Mouse (Mus musculus): ENCODE results near the gene Tmem209. TPM values are rescaled to one million over a fixed set of nuclear protein-coding genes. Genes with fewer than 3 reads are reported as not detected.

Gene Tmem209
- total RNA-seq, 2 experiments from 2014 or later: 36.1 to 36.9 TPM

GRCm38 (mm10) chr6:30465586-30465985 is 44.0 kb downstream of the Tmem209 start:
- no peak for DNase-seq (ENCODE audit: low spot score in 2 of 2)

- DNase-seq (ENCODE audit: low spot score in 2 of 2): no peak
Measured at GRCm38 (mm10) chr6:30462822-30463221, 46.8 kb downstream of the Tmem209 start.

GRCm38 (mm10) chr6:30461755-30462344 is 47.7 kb downstream of the Tmem209 start:
- DNase-seq (ENCODE audit: low spot score in 2 of 2): no peak

- DNase-seq (ENCODE audit: low spot score in 2 of 2): no peak
Measured at GRCm38 (mm10) chr6:30460750-30461446, 48.7 kb downstream of the Tmem209 start.

- peak; percentile 65 to 72 for DNase-seq (ENCODE audit: low spot score in 2 of 2)
Measured at GRCm38 (mm10) chr6:30459811-30460749, 49.5 kb downstream of the Tmem209 start.

- DNase-seq (ENCODE audit: low spot score in 2 of 2): no peak
Measured at GRCm38 (mm10) chr6:30459056-30459747, 50.4 kb downstream of the Tmem209 start.

GRCm38 (mm10) chr6:30458626-30459025 is 51.0 kb downstream of the Tmem209 start:
- DNase-seq (ENCODE audit: low spot score in 2 of 2): no peak

- no peak for DNase-seq (ENCODE audit: low spot score in 2 of 2)
Measured at GRCm38 (mm10) chr6:30456991-30457390, 52.6 kb downstream of the Tmem209 start.

- DNase-seq (ENCODE audit: low spot score in 2 of 2): no peak
Measured at GRCm38 (mm10) chr6:30439576-30439975, 70.0 kb downstream of the Tmem209 start.

- DNase-seq (ENCODE audit: low spot score in 2 of 2): no peak
Measured at GRCm38 (mm10) chr6:30437054-30437453, 72.5 kb downstream of the Tmem209 start.

- DNase-seq (ENCODE audit: low spot score in 2 of 2): no peak
Measured at GRCm38 (mm10) chr6:30436476-30436875, 73.1 kb downstream of the Tmem209 start.

- no peak for DNase-seq (ENCODE audit: low spot score in 2 of 2)
Measured at GRCm38 (mm10) chr6:30432461-30433192, 77.0 kb downstream of the Tmem209 start.

Other genes starting within 250 kb of the Tmem209 start
- gene Ube2h, start 205.2 kb downstream of the Tmem209 start, total RNA-seq (2021): 100 to 1,000 TPM; 108 to 113 TPM
- gene Zc3hc1, start 118.8 kb downstream of the Tmem209 start, total RNA-seq (2021): 10 to 100 TPM; 31.9 to 32.8 TPM
- 10 to 100 TPM; 97.5 to 98.1 TPM for gene Klhdc10, start 107.9 kb downstream of the Tmem209 start, total RNA-seq (2021)
- under 1 TPM; 0.45 to 0.59 TPM for gene Ssmem1, start 66 bp upstream of the Tmem209 start, total RNA-seq (2021)
- gene Cpa2, start 31.8 kb upstream of the Tmem209 start, total RNA-seq (2021): 100 to 1,000 TPM in 1 of 2 experiments, 1 to 10 TPM in 1; 2.1 to 257 TPM
- 1 to 10 TPM; 2.9 to 3.2 TPM for gene Cpa4, start 58.6 kb upstream of the Tmem209 start, total RNA-seq (2021)
- not detected for gene Cpa5, start 101.2 kb upstream of the Tmem209 start, total RNA-seq (2021)
- 100 to 1,000 TPM in 1 of 2 experiments, under 1 TPM in 1; 0.96 to 609 TPM for gene Cpa1, start 129.4 kb upstream of the Tmem209 start, total RNA-seq (2021)
- gene Cep41, start 184.0 kb upstream of the Tmem209 start, total RNA-seq (2021): 10 to 100 TPM in 1 of 2 experiments, 1 to 10 TPM in 1; 9.3 to 10.2 TPM
- gene Mest, start 213.8 kb upstream of the Tmem209 start, total RNA-seq (2021): 100 to 1,000 TPM; 359 to 373 TPM